Mouse (Mus musculus): ENCODE data around the gene Smarca4. TPM values are rescaled to one million over a fixed set of nuclear protein-coding genes. Genes with fewer than 3 reads are reported as not detected.

Gene Smarca4
- polyA plus RNA-seq, 1 experiment from 2014 or later, result 70.9 TPM

- Histone ChIP-seq H3K9ac (ENCODE audit: low read depth, low read length) (no peak overlapping the region), H3K4me2 (ENCODE audit: low read depth, low read length) (no peak overlapping the region), H3K27ac (replicated peaks; ENCODE audit: low read depth, low read length) (no peak overlapping the region), H3K9me3 (ENCODE audit: control insufficient read depth, low read length) (no peaks in the 10 kb centered on the region), H3K36me3 (ENCODE audit: control insufficient read depth, insufficient read depth, low read length) (peaks cover 98% of the 10 kb centered on the region), H3K4me1 (ENCODE audit: control insufficient read depth, insufficient read depth, low read length) (no peaks in the 10 kb centered on the region), H3K27me3 (replicated peaks; ENCODE audit: control insufficient read depth, insufficient read depth, low read length) (no peaks in the 10 kb centered on the region), H3K4me3 (ENCODE audit: low read depth, low read length) (no peak overlapping the region)
- ATAC-seq (ENCODE audit: low read depth), result no peak
- 73% methylated on average over 1 of the region's 1 CpGs for WGBS
- no peak for DNase-seq (ENCODE audit: low spot score)
Observed at GRCm38 (mm10) chr9:21585401-21585800, 30.6 kb upstream of the Smarca4 start.

- Histone ChIP-seq H3K4me2 (ENCODE audit: low read depth, low read length) (no peak overlapping the region), H3K9ac (ENCODE audit: low read depth, low read length) (no peak overlapping the region), H3K4me3 (ENCODE audit: low read depth, low read length) (no peak overlapping the region), H3K27me3 (replicated peaks; ENCODE audit: control insufficient read depth, insufficient read depth, low read length) (no peaks in the 10 kb centered on the region), H3K27ac (replicated peaks; ENCODE audit: low read depth, low read length) (no peak overlapping the region), H3K9me3 (ENCODE audit: control insufficient read depth, low read length) (no peaks in the 10 kb centered on the region), H3K36me3 (ENCODE audit: control insufficient read depth, insufficient read depth, low read length) (peaks cover 81% of the 10 kb centered on the region), H3K4me1 (ENCODE audit: control insufficient read depth, insufficient read depth, low read length) (peaks cover 8% of the 10 kb centered on the region)
- DNase-seq (ENCODE audit: low spot score) (no peak), ATAC-seq (ENCODE audit: low read depth) (no peak)
- 86% methylated on average over 22 of the region's 23 CpGs for WGBS
Observed at GRCm38 (mm10) chr9:21587678-21588349, 28.2 kb upstream of the Smarca4 start.

GRCm38 (mm10) chr9:21588350-21588749, 27.6 kb upstream of the Smarca4 start:
- no peak overlapping the region for H3K27ac ChIP-seq (replicated peaks; ENCODE audit: low read depth, low read length)
- no peak overlapping the region for H3K4me2 ChIP-seq (ENCODE audit: low read depth, low read length)
- no peak for DNase-seq (ENCODE audit: low spot score)
- WGBS, result 86% methylated on average over 8 of the region's 8 CpGs
- H3K27me3 ChIP-seq (replicated peaks; ENCODE audit: control insufficient read depth, insufficient read depth, low read length), result no peaks in the 10 kb centered on the region
- no peak for ATAC-seq (ENCODE audit: low read depth)
- no peak overlapping the region for H3K9ac ChIP-seq (ENCODE audit: low read depth, low read length)
- H3K36me3 ChIP-seq (ENCODE audit: control insufficient read depth, insufficient read depth, low read length), result peaks cover 75% of the 10 kb centered on the region
- H3K4me1 ChIP-seq (ENCODE audit: control insufficient read depth, insufficient read depth, low read length), result peaks cover 8% of the 10 kb centered on the region
- no peaks in the 10 kb centered on the region for H3K9me3 ChIP-seq (ENCODE audit: control insufficient read depth, low read length)
- no peak overlapping the region for H3K4me3 ChIP-seq (ENCODE audit: low read depth, low read length)

GRCm38 (mm10) chr9:21589538-21589937, 26.4 kb upstream of the Smarca4 start:
- H3K4me1 ChIP-seq (ENCODE audit: control insufficient read depth, insufficient read depth, low read length), result peaks cover 16% of the 10 kb centered on the region
- H3K4me2 ChIP-seq (ENCODE audit: low read depth, low read length), result no peak overlapping the region
- no peak overlapping the region for H3K27ac ChIP-seq (replicated peaks; ENCODE audit: low read depth, low read length)
- no peak overlapping the region for H3K4me3 ChIP-seq (ENCODE audit: low read depth, low read length)
- peaks cover 65% of the 10 kb centered on the region for H3K36me3 ChIP-seq (ENCODE audit: control insufficient read depth, insufficient read depth, low read length)
- H3K9me3 ChIP-seq (ENCODE audit: control insufficient read depth, low read length), result no peaks in the 10 kb centered on the region
- no peak overlapping the region for H3K9ac ChIP-seq (ENCODE audit: low read depth, low read length)
- no peak for DNase-seq (ENCODE audit: low spot score)
- no peaks in the 10 kb centered on the region for H3K27me3 ChIP-seq (replicated peaks; ENCODE audit: control insufficient read depth, insufficient read depth, low read length)
- no peak for ATAC-seq (ENCODE audit: low read depth)
- 98% methylated on average over 5 of the region's 5 CpGs for WGBS

- no peak for ATAC-seq (ENCODE audit: low read depth)
- Histone ChIP-seq H3K27me3 (replicated peaks; ENCODE audit: control insufficient read depth, insufficient read depth, low read length) (no peaks in the 10 kb centered on the region), H3K9ac (ENCODE audit: low read depth, low read length) (no peak overlapping the region), H3K9me3 (ENCODE audit: control insufficient read depth, low read length) (no peaks in the 10 kb centered on the region), H3K27ac (replicated peaks; ENCODE audit: low read depth, low read length) (no peak overlapping the region), H3K4me1 (ENCODE audit: control insufficient read depth, insufficient read depth, low read length) (peaks cover 16% of the 10 kb centered on the region), H3K4me2 (ENCODE audit: low read depth, low read length) (peak overlapping the region; percentile 89), H3K4me3 (ENCODE audit: low read depth, low read length) (peak overlapping the region; percentile 96), H3K36me3 (ENCODE audit: control insufficient read depth, insufficient read depth, low read length) (peaks cover 62% of the 10 kb centered on the region)
- DNase-seq (ENCODE audit: low spot score), result no peak
- WGBS, result 87% methylated on average over 6 of the region's 6 CpGs
Observed at GRCm38 (mm10) chr9:21591127-21591830, 24.7 kb upstream of the Smarca4 start.

GRCm38 (mm10) chr9:21591831-21592702, 23.9 kb upstream of the Smarca4 start:
- Histone ChIP-seq H3K36me3 (ENCODE audit: control insufficient read depth, insufficient read depth, low read length) (peaks cover 57% of the 10 kb centered on the region), H3K4me2 (ENCODE audit: low read depth, low read length) (peak overlapping the region; percentile 89), H3K9ac (ENCODE audit: low read depth, low read length) (peak overlapping the region; percentile 86), H3K4me1 (ENCODE audit: control insufficient read depth, insufficient read depth, low read length) (peaks cover 16% of the 10 kb centered on the region), H3K27me3 (replicated peaks; ENCODE audit: control insufficient read depth, insufficient read depth, low read length) (no peaks in the 10 kb centered on the region), H3K4me3 (ENCODE audit: low read depth, low read length) (peak overlapping the region; percentile 96), H3K9me3 (ENCODE audit: control insufficient read depth, low read length) (no peaks in the 10 kb centered on the region), H3K27ac (replicated peaks; ENCODE audit: low read depth, low read length) (peak overlapping the region; percentile 30)
- WGBS, result 20% methylated on average over 16 of the region's 17 CpGs
- DNase-seq (ENCODE audit: low spot score) (no peak), ATAC-seq (ENCODE audit: low read depth) (peak; percentile 61)

- Histone ChIP-seq H3K4me2 (ENCODE audit: low read depth, low read length) (peak within 1 kb of the TSS; percentile 89), H3K27ac (replicated peaks; ENCODE audit: low read depth, low read length) (peak within 1 kb of the TSS; percentile 79), H3K4me3 (ENCODE audit: low read depth, low read length) (peak within 1 kb of the TSS; percentile 96), H3K9ac (ENCODE audit: low read depth, low read length) (peak within 1 kb of the TSS; percentile 86), H3K27me3 (replicated peaks; ENCODE audit: control insufficient read depth, insufficient read depth, low read length) (no peaks in the 10 kb centered on the region), H3K36me3 (ENCODE audit: control insufficient read depth, insufficient read depth, low read length) (peaks cover 50% of the 10 kb centered on the region), H3K4me1 (ENCODE audit: control insufficient read depth, insufficient read depth, low read length) (peaks cover 16% of the 10 kb centered on the region), H3K9me3 (ENCODE audit: control insufficient read depth, low read length) (no peaks in the 10 kb centered on the region)
- ATAC-seq (ENCODE audit: low read depth) (peak; percentile 95), DNase-seq (ENCODE audit: low spot score) (peak; percentile 98)
- WGBS, result 0% methylated on average over 21 of the region's 30 CpGs
Observed at GRCm38 (mm10) chr9:21592703-21593121, 23.3 kb upstream of the Smarca4 start, which contains the start of the genes Timm29 and Yipf2. Timm29 (plus strand) TSS chr9:21592722. Yipf2 (minus strand) TSS chr9:21592828.

- Histone ChIP-seq H3K9ac (ENCODE audit: low read depth, low read length) (peak overlapping the region; percentile 86), H3K27ac (replicated peaks; ENCODE audit: low read depth, low read length) (peak overlapping the region; percentile 79), H3K4me3 (ENCODE audit: low read depth, low read length) (peak overlapping the region; percentile 96), H3K9me3 (ENCODE audit: control insufficient read depth, low read length) (no peaks in the 10 kb centered on the region), H3K27me3 (replicated peaks; ENCODE audit: control insufficient read depth, insufficient read depth, low read length) (no peaks in the 10 kb centered on the region), H3K4me1 (ENCODE audit: control insufficient read depth, insufficient read depth, low read length) (peaks cover 16% of the 10 kb centered on the region), H3K4me2 (ENCODE audit: low read depth, low read length) (peak overlapping the region; percentile 89), H3K36me3 (ENCODE audit: control insufficient read depth, insufficient read depth, low read length) (peaks cover 45% of the 10 kb centered on the region)
- ATAC-seq (ENCODE audit: low read depth) (peak; percentile 51), DNase-seq (ENCODE audit: low spot score) (peak; percentile 24)
- 2% methylated on average over 30 of the region's 69 CpGs for WGBS
Observed at GRCm38 (mm10) chr9:21593122-21593721, 22.7 kb upstream of the Smarca4 start.

Data from embryonic facial prominence, embryonic 14.5 days (tissue).